ENCODE assay signal across 8 mouse cellular contexts in genomic region chr17:48602554-48602953, GRCm38 (mm10).
DNase-seq lines count a peak whose midpoint lies in the region; ATAC-seq lines count a peak whose summit lies in the region.
"Had no signal": no experiment of that assay in that cellular context is flagged by ENCODE, and none has a peak within 500 bp of the region (broad histone marks: within the 10 kb centered on the region; RNA-seq: fewer than 3 reads in every experiment).

No protein-coding gene starts in this region.

- peak; percentile 41; the same call in 1 of the 2 replicates for ATAC-seq in hindbrain, embryonic 12.5 days (ENCODE audit: low FRiP score)

- 6% methylated on average over 6 of the region's 6 CpGs for WGBS in hindbrain, embryonic 12.5 days

- no peaks in the 10 kb centered on the region for H3K36me3 ChIP-seq in hindbrain, embryonic 12.5 days
- H3K36me3 ChIP-seq: stomach, embryonic 15.5 days had no signal

- no peak overlapping the region for H3K4me3 ChIP-seq in hindbrain, embryonic 12.5 days
- H3K4me3 ChIP-seq: stomach, embryonic 15.5 days had no signal

- H3K9ac ChIP-seq in hindbrain, embryonic 12.5 days = no peak overlapping the region
- H3K9ac ChIP-seq: stomach, embryonic 15.5 days had no signal

- no peaks in the 10 kb centered on the region for H3K9me3 ChIP-seq in hindbrain, embryonic 12.5 days (replicated peaks)
- H3K9me3 ChIP-seq: stomach, embryonic 15.5 days had no signal

- no peaks in the 10 kb centered on the region; the same call in 1 of the 2 replicates for H3K27me3 ChIP-seq in hindbrain, embryonic 12.5 days
- H3K27me3 ChIP-seq: stomach, embryonic 15.5 days had no signal

- DNase-seq in ES-CJ7 (ENCODE audit: low read depth, low spot score) = peak; percentile 75
- peak; percentile 46 for DNase-seq in adrenal gland, adult 2 months
- DNase-seq in embryo, embryonic 11.5 days (ENCODE audit: low read depth, low spot score) = peak; percentile 48
- peak; percentile 44 for DNase-seq in layer of hippocampus, adult 9-11 months
- peak; percentile 22 to 63 for DNase-seq in lung, postnatal 4 days
- peak; percentile 46 to 67 for DNase-seq in right cerebral cortex, adult 2 months (ENCODE audit: low spot score in 2 of 2)

- no peak overlapping the region for H3K27ac ChIP-seq in hindbrain, embryonic 12.5 days
- H3K27ac ChIP-seq: stomach, embryonic 15.5 days had no signal

- no peak overlapping the region for H3K4me2 ChIP-seq in hindbrain, embryonic 12.5 days (replicated peaks)
- H3K4me2 ChIP-seq: stomach, embryonic 15.5 days had no signal

- no peaks in the 10 kb centered on the region for H3K4me1 ChIP-seq in hindbrain, embryonic 12.5 days
- H3K4me1 ChIP-seq: stomach, embryonic 15.5 days had no signal
